Mouse (Mus musculus) G1E (cell line): ENCODE measurements around the gene Rbms2. TPM values are rescaled to one million over a fixed set of nuclear protein-coding genes. Genes with fewer than 3 reads are reported as not detected.
"Not testable (repeated sequence)": the region's sequence is repeated elsewhere in the genome, so short reads cannot be mapped to it uniquely, and the experiment has no call there.

ENCODE experiments used
- ATAC-seq: 2 replicates; pipeline ENCODE4 v1.8.0; 2016; ENCODE audit warnings: mild to moderate bottlenecking; ENCODE audit not compliant: insufficient number of reproducible peaks, poor library complexity, low FRiP score, severe bottlenecking; ENCODE audit errors: extremely low read depth
- DNase-seq: peaks from one replicate; pipeline ENCODE4 v3.0.0; 2012; ENCODE audit warnings: low spot score
- H3K27me3 ChIP-seq: 2 replicates; pipeline ENCODE4 v1.6.1; 2012; ENCODE audit warnings: mild to moderate bottlenecking, low read length, inconsistent platforms; ENCODE audit not compliant: insufficient read depth
- H3K36me3 ChIP-seq: replicated peaks from 2 replicates; pipeline ENCODE3; 2012; ENCODE audit warnings: mild to moderate bottlenecking, inconsistent platforms
- H3K4me1 ChIP-seq: 2 replicates; pipeline ENCODE4 v1.6.1; 2012; ENCODE audit warnings: low read depth, low read length, inconsistent platforms, mixed read lengths; ENCODE audit not compliant: insufficient read depth
- H3K4me3 ChIP-seq: 2 replicates; pipeline ENCODE4 v1.5.1; 2012; ENCODE audit warnings: low read depth, mild to moderate bottlenecking, inconsistent platforms, low read length, moderate library complexity, mixed read lengths
- H3K9me3 ChIP-seq: replicated peaks from 2 replicates; pipeline ENCODE4 v1.6.1; 2012; ENCODE audit warnings: inconsistent platforms
- CTCF ChIP-seq: IDR thresholded peaks from 2 replicates; pipeline ENCODE4 v1.5.1; 2012; ENCODE audit warnings: low read depth, low read length, inconsistent platforms, mixed read lengths
- GATA1 ChIP-seq: IDR thresholded peaks from 2 replicates; pipeline ENCODE4 v1.6.1; 2012; ENCODE audit warnings: borderline replicate concordance, low read length, inconsistent platforms, mixed read lengths
- GATA2 ChIP-seq: IDR thresholded peaks from 2 replicates; pipeline ENCODE4 v1.6.1; 2012; ENCODE audit warnings: low read depth, low read length, inconsistent platforms, borderline replicate concordance
- POLR2AphosphoS5 ChIP-seq: IDR thresholded peaks from 2 replicates; pipeline ENCODE4 v1.6.1; 2012; ENCODE audit warnings: low read depth, low read length, inconsistent platforms; ENCODE audit not compliant: insufficient replicate concordance
- TAL1 ChIP-seq: conservative IDR thresholded peaks from 2 replicates; pipeline ENCODE4 v1.6.1; 2012; ENCODE audit warnings: low read depth, low read length, inconsistent platforms, mixed read lengths
- polyA plus RNA-seq: library from polyadenylated mRNA; stranded (reverse); fragments of >175 nt; gene quantifications from 2 replicates; pipeline ENCODE4 v1.2.3, GENCODE M21; 2012
- total RNA-seq, 2 experiments: library from RNA; stranded (forward) in 1 of 2; stranded (reverse) in 1 of 2; fragments of 200-1000 nt in 1 of 2; fragments of >200 nt in 1 of 2; fragmentation: Nextera tagmentation in 1 of 2; gene quantifications; 2 replicates each; pipeline ENCODE4 v1.2.3; 2014 to 2017

Gene Rbms2
- total and polyA plus RNA-seq, 3 experiments: 8.3 to 32.1 (median 11.3) TPM

GRCm38 (mm10) chr10:128218387-128219117 is 38.5 kb upstream of the Rbms2 start:
- ATAC-seq (no peak), DNase-seq (no peak)
- Histone ChIP-seq H3K36me3 (no peaks in the 10 kb centered on the region), H3K4me1 (peaks cover 18% of the 10 kb centered on the region), H3K27me3 (no peaks in the 10 kb centered on the region), H3K4me3 (no peak overlapping the region), H3K9me3 (no peaks in the 10 kb centered on the region)
- TF ChIP-seq TAL1 (no peak), CTCF (no peak), GATA1 (no peak), GATA2 (no peak), POLR2AphosphoS5 (no peak)

- TF ChIP-seq TAL1: no peak
- no peak overlapping the region for H3K4me3 ChIP-seq
- ATAC-seq (no peak), DNase-seq (no peak)
- peaks cover 27% of the 10 kb centered on the region for H3K4me1 ChIP-seq
- H3K27me3 ChIP-seq: peaks cover 4% of the 10 kb centered on the region; the same call in 1 of the 2 replicates
- H3K9me3 ChIP-seq: no peaks in the 10 kb centered on the region
- H3K36me3 ChIP-seq: peaks cover 11% of the 10 kb centered on the region
These were observed 34.9 kb upstream of the Rbms2 start for GRCm38 (mm10) chr10:128214981-128215380.

GRCm38 (mm10) chr10:128214112-128214511 is 34.0 kb upstream of the Rbms2 start:
- not testable (repeated sequence) for H3K4me3 ChIP-seq, H3K9me3 ChIP-seq, DNase-seq, H3K27me3 ChIP-seq, ATAC-seq
- Histone ChIP-seq H3K4me1 (peaks cover 25% of the 10 kb centered on the region), H3K36me3 (peaks cover 18% of the 10 kb centered on the region)

GRCm38 (mm10) chr10:128212871-128213323 is 32.8 kb upstream of the Rbms2 start:
- H3K9me3 ChIP-seq: no peaks in the 10 kb centered on the region
- TF ChIP-seq CTCF (0 out of 2 replicates have a peak, but pooled peaks have one; percentile 14), POLR2AphosphoS5 (no peak)
- ATAC-seq (no peak), DNase-seq (no peak)
- H3K4me3 ChIP-seq: no peak overlapping the region; the same call in 1 of the 2 replicates
- H3K36me3 ChIP-seq: peaks cover 28% of the 10 kb centered on the region
- H3K4me1 ChIP-seq: peaks cover 21% of the 10 kb centered on the region
- peaks cover 4% of the 10 kb centered on the region; the same call in 1 of the 2 replicates for H3K27me3 ChIP-seq

GRCm38 (mm10) chr10:128212148-128212547 is 32.1 kb upstream of the Rbms2 start:
- DNase-seq (no peak), ATAC-seq (no peak)
- H3K27me3 ChIP-seq: peaks cover 4% of the 10 kb centered on the region; the same call in 1 of the 2 replicates
- peak overlapping the region; percentile 74; the same call in 1 of the 2 replicates for H3K4me3 ChIP-seq
- H3K4me1 ChIP-seq: peaks cover 21% of the 10 kb centered on the region
- no peaks in the 10 kb centered on the region for H3K9me3 ChIP-seq
- no peak for TF ChIP-seq GATA1
- no peak for TF ChIP-seq POLR2AphosphoS5
- TF ChIP-seq TAL1: no peak
- no peak for TF ChIP-seq GATA2
- no peak for TF ChIP-seq CTCF
- peaks cover 36% of the 10 kb centered on the region for H3K36me3 ChIP-seq

- TF ChIP-seq GATA1 (no peak), GATA2 (no peak), POLR2AphosphoS5 (no peak), CTCF (no peak), TAL1 (no peak)
- Histone ChIP-seq H3K4me3 (peak within 1 kb of the TSS; percentile 74), H3K36me3 (peaks cover 42% of the 10 kb centered on the region), H3K4me1 (peaks cover 21% of the 10 kb centered on the region), H3K27me3 (peaks cover 4% of the 10 kb centered on the region; the same call in 1 of the 2 replicates), H3K9me3 (no peaks in the 10 kb centered on the region)
- peak; percentile 94 for ATAC-seq
- peak; percentile 79 for DNase-seq
These were observed 31.5 kb upstream of the Rbms2 start, which contains the start of gene Spryd4 for GRCm38 (mm10) chr10:128211390-128212108. Gene Spryd4 (minus strand): TSS chr10:128211807.
